Mouse (Mus musculus): ENCODE data around the gene Pik3cb. TPM values are rescaled to one million over a fixed set of nuclear protein-coding genes. Genes with fewer than 3 reads are reported as not detected.

The Pik3cb gene
- polyA plus RNA-seq, 1 experiment from 2014 or later = 2.9 TPM

GRCm38 (mm10) chr9:99016759-99017158 lies 123.7 kb downstream of the Pik3cb start:
- no peaks in the 10 kb centered on the region for H3K36me3 ChIP-seq (ENCODE audit: control insufficient read depth, insufficient read depth, low read length)
- no peaks in the 10 kb centered on the region for H3K9me3 ChIP-seq (ENCODE audit: control insufficient read depth, low read length)
- no peaks in the 10 kb centered on the region for H3K4me1 ChIP-seq (ENCODE audit: control insufficient read depth, insufficient read depth, low read depth, low read length)
- WGBS = 72% methylated on average over 3 of the region's 3 CpGs
- no peaks in the 10 kb centered on the region for H3K27me3 ChIP-seq (replicated peaks; ENCODE audit: control insufficient read depth, insufficient read depth, low read length)
- no peak overlapping the region for H3K27ac ChIP-seq (ENCODE audit: low read depth, low read length)
- no peak for ATAC-seq
- no peak overlapping the region for H3K9ac ChIP-seq (ENCODE audit: low read depth, low read length)
- H3K4me3 ChIP-seq (ENCODE audit: low read length) = no peak overlapping the region
- no peak overlapping the region for H3K4me2 ChIP-seq (ENCODE audit: low read length)

GRCm38 (mm10) chr9:99016301-99016700 lies 124.1 kb downstream of the Pik3cb start:
- no peak overlapping the region for H3K9ac ChIP-seq (ENCODE audit: low read depth, low read length)
- H3K4me2 ChIP-seq (ENCODE audit: low read length) = no peak overlapping the region
- no peak for ATAC-seq
- H3K27me3 ChIP-seq (replicated peaks; ENCODE audit: control insufficient read depth, insufficient read depth, low read length) = no peaks in the 10 kb centered on the region
- H3K4me1 ChIP-seq (ENCODE audit: control insufficient read depth, insufficient read depth, low read depth, low read length) = no peaks in the 10 kb centered on the region
- H3K36me3 ChIP-seq (ENCODE audit: control insufficient read depth, insufficient read depth, low read length) = no peaks in the 10 kb centered on the region
- no peaks in the 10 kb centered on the region for H3K9me3 ChIP-seq (ENCODE audit: control insufficient read depth, low read length)
- 64% methylated on average over 3 of the region's 3 CpGs for WGBS
- no peak overlapping the region for H3K27ac ChIP-seq (ENCODE audit: low read depth, low read length)
- no peak overlapping the region for H3K4me3 ChIP-seq (ENCODE audit: low read length)

GRCm38 (mm10) chr9:99009898-99010199 lies 130.6 kb downstream of the Pik3cb start:
- H3K36me3 ChIP-seq (ENCODE audit: control insufficient read depth, insufficient read depth, low read length) = no peaks in the 10 kb centered on the region
- H3K4me3 ChIP-seq (ENCODE audit: low read length) = no peak overlapping the region
- no peak overlapping the region for H3K9ac ChIP-seq (ENCODE audit: low read depth, low read length)
- no peaks in the 10 kb centered on the region for H3K27me3 ChIP-seq (replicated peaks; ENCODE audit: control insufficient read depth, insufficient read depth, low read length)
- no peaks in the 10 kb centered on the region for H3K4me1 ChIP-seq (ENCODE audit: control insufficient read depth, insufficient read depth, low read depth, low read length)
- 78% methylated on average over 3 of the region's 3 CpGs for whole genome bisulfite sequencing
- no peak for ATAC-seq
- no peaks in the 10 kb centered on the region for H3K9me3 ChIP-seq (ENCODE audit: control insufficient read depth, low read length)
- H3K27ac ChIP-seq (ENCODE audit: low read depth, low read length) = no peak overlapping the region
- no peak overlapping the region for H3K4me2 ChIP-seq (ENCODE audit: low read length)

- no peak for ATAC-seq
- Histone ChIP-seq H3K27ac (ENCODE audit: low read depth, low read length) (no peak overlapping the region), H3K36me3 (ENCODE audit: control insufficient read depth, insufficient read depth, low read length) (no peaks in the 10 kb centered on the region), H3K4me2 (ENCODE audit: low read length) (no peak overlapping the region), H3K27me3 (replicated peaks; ENCODE audit: control insufficient read depth, insufficient read depth, low read length) (no peaks in the 10 kb centered on the region), H3K9ac (ENCODE audit: low read depth, low read length) (no peak overlapping the region), H3K4me3 (ENCODE audit: low read length) (no peak overlapping the region), H3K9me3 (ENCODE audit: control insufficient read depth, low read length) (no peaks in the 10 kb centered on the region), H3K4me1 (ENCODE audit: control insufficient read depth, insufficient read depth, low read depth, low read length) (no peaks in the 10 kb centered on the region)
- 86% methylated on average over 12 of the region's 12 CpGs for WGBS
These were observed 131.1 kb downstream of the Pik3cb start for GRCm38 (mm10) chr9:99009069-99009897.

- Histone ChIP-seq H3K36me3 (ENCODE audit: control insufficient read depth, insufficient read depth, low read length) (peaks cover 23% of the 10 kb centered on the region), H3K9ac (ENCODE audit: low read depth, low read length) (no peak overlapping the region), H3K27ac (ENCODE audit: low read depth, low read length) (no peak overlapping the region), H3K27me3 (replicated peaks; ENCODE audit: control insufficient read depth, insufficient read depth, low read length) (no peaks in the 10 kb centered on the region), H3K4me3 (ENCODE audit: low read length) (no peak overlapping the region), H3K4me2 (ENCODE audit: low read length) (no peak overlapping the region), H3K9me3 (ENCODE audit: control insufficient read depth, low read length) (no peaks in the 10 kb centered on the region), H3K4me1 (ENCODE audit: control insufficient read depth, insufficient read depth, low read depth, low read length) (no peaks in the 10 kb centered on the region)
- ATAC-seq = no peak
- 92% methylated on average over 6 of the region's 6 CpGs for WGBS
These were observed 139.1 kb downstream of the Pik3cb start for GRCm38 (mm10) chr9:99001326-99001725.

GRCm38 (mm10) chr9:98999881-99000339 lies 140.5 kb downstream of the Pik3cb start:
- Histone ChIP-seq H3K9ac (ENCODE audit: low read depth, low read length) (no peak overlapping the region), H3K36me3 (ENCODE audit: control insufficient read depth, insufficient read depth, low read length) (peaks cover 23% of the 10 kb centered on the region), H3K4me1 (ENCODE audit: control insufficient read depth, insufficient read depth, low read depth, low read length) (no peaks in the 10 kb centered on the region), H3K27ac (ENCODE audit: low read depth, low read length) (0 out of 2 replicates have a peak overlapping the region, but pooled peaks have one; percentile 8), H3K27me3 (replicated peaks; ENCODE audit: control insufficient read depth, insufficient read depth, low read length) (no peaks in the 10 kb centered on the region), H3K9me3 (ENCODE audit: control insufficient read depth, low read length) (no peaks in the 10 kb centered on the region), H3K4me3 (ENCODE audit: low read length) (no peak overlapping the region), H3K4me2 (ENCODE audit: low read length) (no peak overlapping the region)
- peak; percentile 89 for ATAC-seq
- WGBS = 60% methylated on average over 9 of the region's 9 CpGs

GRCm38 (mm10) chr9:98994103-98994502 lies 146.3 kb downstream of the Pik3cb start:
- Histone ChIP-seq H3K4me3 (ENCODE audit: low read length) (no peak overlapping the region), H3K9ac (ENCODE audit: low read depth, low read length) (no peak overlapping the region), H3K27me3 (replicated peaks; ENCODE audit: control insufficient read depth, insufficient read depth, low read length) (no peaks in the 10 kb centered on the region), H3K9me3 (ENCODE audit: control insufficient read depth, low read length) (no peaks in the 10 kb centered on the region), H3K4me2 (ENCODE audit: low read length) (no peak overlapping the region), H3K4me1 (ENCODE audit: control insufficient read depth, insufficient read depth, low read depth, low read length) (no peaks in the 10 kb centered on the region), H3K27ac (ENCODE audit: low read depth, low read length) (no peak overlapping the region), H3K36me3 (ENCODE audit: control insufficient read depth, insufficient read depth, low read length) (no peaks in the 10 kb centered on the region)
- ATAC-seq = no peak
- WGBS = 80% methylated on average over 4 of the region's 4 CpGs

GRCm38 (mm10) chr9:98987131-98987530 lies 153.3 kb downstream of the Pik3cb start:
- Histone ChIP-seq H3K27me3 (replicated peaks; ENCODE audit: control insufficient read depth, insufficient read depth, low read length) (no peaks in the 10 kb centered on the region; the same call in 1 of the 2 replicates), H3K4me1 (ENCODE audit: control insufficient read depth, insufficient read depth, low read depth, low read length) (peaks cover 10% of the 10 kb centered on the region), H3K4me3 (ENCODE audit: low read length) (peak overlapping the region; percentile 94), H3K4me2 (ENCODE audit: low read length) (peak overlapping the region; percentile 87), H3K36me3 (ENCODE audit: control insufficient read depth, insufficient read depth, low read length) (no peaks in the 10 kb centered on the region), H3K27ac (ENCODE audit: low read depth, low read length) (peak overlapping the region; percentile 44; the same call in 1 of the 2 replicates), H3K9me3 (ENCODE audit: control insufficient read depth, low read length) (no peaks in the 10 kb centered on the region), H3K9ac (ENCODE audit: low read depth, low read length) (peak overlapping the region; percentile 91)
- 47% methylated on average over 9 of the region's 9 CpGs for WGBS
- no peak for ATAC-seq

Measured in hindbrain, embryonic 16.5 days (tissue).